Mouse (Mus musculus) lung, postnatal 36 days (tissue): ENCODE measurements at regions not wholly inside any gene's neighbourhood (a gene's known extent, or its start where the extent isn't known, plus 50 kb on each side); places are given as distances from the start of the nearest gene placed in this dataset.

ENCODE experiments used
- DNase-seq: peaks from one replicate; pipeline ENCODE4 v3.0.0; 2022; ENCODE audit warnings: mixed read lengths

GRCm38 (mm10) chr3:34522054-34522684 lies 128.0 kb upstream of the Sox2 start:
- DNase-seq: no peak

- no peak for DNase-seq
Observed at GRCm38 (mm10) chr3:34521357-34522053, 128.7 kb upstream of the Sox2 start.

- DNase-seq: no peak
Observed at GRCm38 (mm10) chr3:34512503-34513145, 137.6 kb upstream of the Sox2 start.

GRCm38 (mm10) chr3:34510723-34511122 lies 139.5 kb upstream of the Sox2 start:
- DNase-seq: no peak

GRCm38 (mm10) chr3:34509160-34509559 lies 141.0 kb upstream of the Sox2 start:
- DNase-seq: no peak

- no peak for DNase-seq
Observed at GRCm38 (mm10) chr3:34504573-34504894, 145.7 kb upstream of the Sox2 start.

GRCm38 (mm10) chr3:34503874-34504572 lies 146.2 kb upstream of the Sox2 start:
- DNase-seq: no peak

GRCm38 (mm10) chr3:34496839-34497238 lies 153.4 kb upstream of the Sox2 start:
- no peak for DNase-seq

GRCm38 (mm10) chr3:34495615-34496014 lies 154.6 kb upstream of the Sox2 start:
- DNase-seq: no peak

- no peak for DNase-seq
Observed at GRCm38 (mm10) chr3:34493921-34494320, 156.3 kb upstream of the Sox2 start.

- no peak for DNase-seq
Observed at GRCm38 (mm10) chr3:34489008-34489407, 161.2 kb upstream of the Sox2 start.

GRCm38 (mm10) chr3:34486441-34487050 lies 163.7 kb upstream of the Sox2 start:
- DNase-seq: no peak

- no peak for DNase-seq
Observed at GRCm38 (mm10) chr3:34485345-34486223, 164.6 kb upstream of the Sox2 start.

- DNase-seq: no peak
Observed at GRCm38 (mm10) chr3:34483934-34484333, 166.3 kb upstream of the Sox2 start.

- no peak for DNase-seq
Observed at GRCm38 (mm10) chr3:34481821-34482713, 168.1 kb upstream of the Sox2 start.

- no peak for DNase-seq
Observed at GRCm38 (mm10) chr3:34481314-34481713, 168.9 kb upstream of the Sox2 start.

- no peak for DNase-seq
Observed at GRCm38 (mm10) chr3:34474126-34474525, 176.1 kb upstream of the Sox2 start.

- no peak for DNase-seq
Observed at GRCm38 (mm10) chr3:34470721-34471120, 179.5 kb upstream of the Sox2 start.

- DNase-seq: no peak
Observed at GRCm38 (mm10) chr3:34469946-34470345, 180.3 kb upstream of the Sox2 start.

GRCm38 (mm10) chr3:34466312-34466711 lies 183.9 kb upstream of the Sox2 start:
- DNase-seq: no peak
